Mouse (Mus musculus): ENCODE measurements around the gene Blvrb.

GRCm38 (mm10) chr7:27408379-27409176 lies 39.2 kb upstream of the Blvrb start:
- no peak for TF ChIP-seq POLR2A (IDR thresholded peaks at IDR 0.05; ENCODE audit: control insufficient read depth, low read depth, low read length)
- TF ChIP-seq CTCF (IDR thresholded peaks at IDR 0.05; ENCODE audit: control insufficient read depth, insufficient read depth, insufficient replicate concordance, low read depth, low read length) = peak; percentile 76
